Mouse (Mus musculus): Measurements from ENCODE around the gene Tmem147.
"Not testable (repeated sequence)": the region's sequence is repeated elsewhere in the genome, so short reads cannot be mapped to it uniquely, and the experiment has no call there.

Gene Tmem147

GRCm38 (mm10) chr7:30729396-30730063 lies at the start of gene Tmem147:
TSS of gene Tmem147 (minus strand) at chr7:30729540.
- DNase-seq, result peak; percentile 98

- DNase-seq, result no peak
Observed at GRCm38 (mm10) chr7:30777911-30778310, 48.6 kb upstream of the Tmem147 start.

GRCm38 (mm10) chr7:30777081-30777579 lies 47.8 kb upstream of the Tmem147 start:
- DNase-seq, result no peak

GRCm38 (mm10) chr7:30776104-30776503 lies 46.8 kb upstream of the Tmem147 start:
- no peak for DNase-seq

- no peak for DNase-seq
Observed at GRCm38 (mm10) chr7:30769236-30769635, 39.9 kb upstream of the Tmem147 start.

- no peak for DNase-seq
Observed at GRCm38 (mm10) chr7:30766408-30766807, 37.1 kb upstream of the Tmem147 start.

- no peak for DNase-seq
Observed at GRCm38 (mm10) chr7:30765173-30765572, 35.8 kb upstream of the Tmem147 start.

GRCm38 (mm10) chr7:30763456-30763855 lies 34.1 kb upstream of the Tmem147 start, which contains the start of gene Dmkn:
TSS of gene Dmkn (plus strand) at chr7:30763756.
- no peak for DNase-seq

- no peak for DNase-seq
Observed at GRCm38 (mm10) chr7:30761769-30762352, 32.5 kb upstream of the Tmem147 start.

GRCm38 (mm10) chr7:30758853-30759252 lies 29.5 kb upstream of the Tmem147 start:
- no peak for DNase-seq

- no peak for DNase-seq
Observed at GRCm38 (mm10) chr7:30757001-30757400, 27.7 kb upstream of the Tmem147 start.

- no peak for DNase-seq
Observed at GRCm38 (mm10) chr7:30751086-30751669, 21.8 kb upstream of the Tmem147 start, which contains the start of gene Sbsn. TSS of gene Sbsn (plus strand) at chr7:30751471.

- no peak for DNase-seq
Observed at GRCm38 (mm10) chr7:30749824-30750606, 20.7 kb upstream of the Tmem147 start.

GRCm38 (mm10) chr7:30747525-30748204 lies 18.3 kb upstream of the Tmem147 start:
- no peak for DNase-seq

- no peak for DNase-seq
Observed at GRCm38 (mm10) chr7:30744022-30744598, 14.8 kb upstream of the Tmem147 start.

- not testable (repeated sequence) for DNase-seq
Observed at GRCm38 (mm10) chr7:30743617-30744016, 14.3 kb upstream of the Tmem147 start, which contains the start of gene Gapdhs. TSS of gene Gapdhs (minus strand) at chr7:30743681.

GRCm38 (mm10) chr7:30742570-30742969 lies 13.2 kb upstream of the Tmem147 start:
- not testable (repeated sequence) for DNase-seq

- DNase-seq, result no peak
Observed at GRCm38 (mm10) chr7:30736211-30736610, 6.9 kb upstream of the Tmem147 start.

GRCm38 (mm10) chr7:30730064-30730722 lies 853 bp upstream of the Tmem147 start:
- DNase-seq, result not testable (repeated sequence)

- no peak for DNase-seq
Observed at GRCm38 (mm10) chr7:30728739-30729395, 473 bp downstream of the Tmem147 start.

- DNase-seq, result no peak
Observed at GRCm38 (mm10) chr7:30728214-30728613, 1.1 kb downstream of the Tmem147 start.

Measured in kidney, adult 11 months (tissue).